Mouse (Mus musculus): ENCODE results near the gene Rad51b. TPM values are rescaled to one million over a fixed set of nuclear protein-coding genes. Genes with fewer than 3 reads are reported as not detected.

Rad51b gene
- polyA plus RNA-seq, 1 experiment from 2014 or later = 8.9 TPM

DNA sequence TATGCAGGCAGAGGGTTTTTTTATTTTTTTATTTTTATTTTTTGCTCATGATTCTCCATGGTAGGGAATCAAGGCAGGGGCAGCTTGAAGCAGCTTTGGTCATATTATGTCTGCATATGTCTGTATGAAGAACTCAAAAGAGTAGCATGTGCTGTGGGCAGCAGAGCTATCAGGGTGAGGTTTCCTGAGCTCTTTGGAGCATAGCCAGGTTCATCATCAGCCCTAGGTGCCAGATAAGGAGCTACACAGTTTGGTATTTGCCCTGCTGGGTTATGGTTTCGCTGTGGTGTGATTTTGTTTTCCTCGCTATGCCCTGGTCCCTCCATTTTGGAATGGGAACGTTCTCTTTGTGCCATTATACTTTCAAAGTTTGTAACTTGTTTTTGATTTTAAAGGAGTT is 71.7 kb downstream of the Rad51b start:
- no peak for ATAC-seq (ENCODE audit: low FRiP score, low TSS enrichment)
- WGBS = 97% methylated on average over 3 of the region's 3 CpGs
- H3K27ac ChIP-seq (ENCODE audit: low read length) = no peak overlapping the region
- H3K4me3 ChIP-seq (ENCODE audit: low read length) = no peak overlapping the region
- peaks cover 4% of the 10 kb centered on the region; the same call in 1 of the 2 replicates for H3K4me1 ChIP-seq (ENCODE audit: insufficient read depth, low read length)
- no peak overlapping the region for H3K4me2 ChIP-seq (replicated peaks; ENCODE audit: low read depth, low read length)
- H3K27me3 ChIP-seq (ENCODE audit: insufficient read depth, low read length) = no peaks in the 10 kb centered on the region
- H3K9ac ChIP-seq (replicated peaks; ENCODE audit: low read length) = no peak overlapping the region
- H3K9me3 ChIP-seq (ENCODE audit: low read length) = peaks cover 7% of the 10 kb centered on the region
- H3K36me3 ChIP-seq (ENCODE audit: insufficient read depth, low read length) = no peaks in the 10 kb centered on the region

DNA sequence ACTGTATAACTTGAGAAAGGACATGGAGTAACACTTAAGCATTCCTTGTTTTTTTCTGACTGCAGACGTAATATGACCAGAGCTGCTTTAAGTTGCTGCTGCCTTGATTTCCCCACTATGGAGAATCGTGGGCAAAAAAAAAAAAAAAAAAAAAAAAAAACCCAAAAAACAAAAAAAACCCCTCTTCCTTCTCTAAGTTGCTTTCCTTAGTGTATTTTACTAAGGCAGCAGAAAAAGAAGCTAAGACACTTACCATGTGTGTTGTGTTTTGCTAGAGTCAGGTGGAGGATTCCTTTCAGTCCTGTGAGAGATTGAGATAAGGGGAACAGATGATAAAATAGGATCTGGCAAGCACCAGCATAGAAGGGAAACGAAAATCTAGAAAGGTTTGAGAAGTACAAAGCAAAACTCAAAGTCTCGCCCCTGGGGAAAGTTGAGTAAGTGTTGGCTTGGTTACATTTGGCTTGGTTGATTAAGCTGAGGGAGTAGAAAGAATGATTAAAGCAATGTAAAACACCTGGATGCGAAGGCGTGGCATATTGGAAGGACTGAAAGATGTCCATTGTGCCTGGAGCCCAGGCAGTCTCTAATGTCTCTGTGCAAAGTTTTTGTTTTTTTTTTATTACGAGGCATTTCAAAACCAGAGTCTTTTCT is 72.6 kb downstream of the Rad51b start:
- H3K4me2 ChIP-seq (replicated peaks; ENCODE audit: low read depth, low read length) = no peak overlapping the region
- no peaks in the 10 kb centered on the region for H3K27me3 ChIP-seq (ENCODE audit: insufficient read depth, low read length)
- H3K4me1 ChIP-seq (ENCODE audit: insufficient read depth, low read length) = peaks cover 4% of the 10 kb centered on the region; the same call in 1 of the 2 replicates
- ATAC-seq (ENCODE audit: low FRiP score, low TSS enrichment) = no peak
- WGBS = 74% methylated on average over 7 of the region's 7 CpGs
- H3K36me3 ChIP-seq (ENCODE audit: insufficient read depth, low read length) = no peaks in the 10 kb centered on the region
- no peak overlapping the region for H3K4me3 ChIP-seq (ENCODE audit: low read length)
- H3K9ac ChIP-seq (replicated peaks; ENCODE audit: low read length) = no peak overlapping the region
- no peak overlapping the region for H3K27ac ChIP-seq (ENCODE audit: low read length)
- H3K9me3 ChIP-seq (ENCODE audit: low read length) = peaks cover 7% of the 10 kb centered on the region

DNA sequence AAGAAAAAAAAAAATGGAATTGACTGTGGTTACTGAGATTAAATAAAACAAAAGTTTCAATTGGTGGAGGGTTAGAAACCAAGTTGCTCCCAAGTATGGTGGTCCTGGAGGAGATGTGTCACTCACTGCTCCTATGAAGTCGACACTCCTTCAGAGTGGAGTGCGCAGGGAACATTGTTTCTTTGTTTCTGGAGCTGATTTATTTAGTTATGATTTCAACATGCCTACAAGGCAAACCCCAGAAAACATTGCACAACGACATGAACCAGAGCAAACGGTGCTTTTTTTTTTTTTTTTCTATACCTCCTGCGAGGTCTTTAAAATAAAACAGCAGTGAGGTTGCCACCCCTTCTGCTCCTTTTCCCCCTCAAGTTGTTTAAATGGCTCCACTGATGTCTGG is 75.6 kb downstream of the Rad51b start:
- no peak overlapping the region for H3K27ac ChIP-seq (ENCODE audit: low read length)
- no peak overlapping the region for H3K4me2 ChIP-seq (replicated peaks; ENCODE audit: low read depth, low read length)
- no peaks in the 10 kb centered on the region for H3K36me3 ChIP-seq (ENCODE audit: insufficient read depth, low read length)
- ATAC-seq (ENCODE audit: low FRiP score, low TSS enrichment) = no peak
- peaks cover 1% of the 10 kb centered on the region; the same call in 1 of the 2 replicates for H3K9me3 ChIP-seq (ENCODE audit: low read length)
- H3K9ac ChIP-seq (replicated peaks; ENCODE audit: low read length) = no peak overlapping the region
- peaks cover 4% of the 10 kb centered on the region; the same call in 1 of the 2 replicates for H3K4me1 ChIP-seq (ENCODE audit: insufficient read depth, low read length)
- WGBS = 70% methylated on average over 5 of the region's 5 CpGs
- no peaks in the 10 kb centered on the region for H3K27me3 ChIP-seq (ENCODE audit: insufficient read depth, low read length)
- H3K4me3 ChIP-seq (ENCODE audit: low read length) = no peak overlapping the region

DNA sequence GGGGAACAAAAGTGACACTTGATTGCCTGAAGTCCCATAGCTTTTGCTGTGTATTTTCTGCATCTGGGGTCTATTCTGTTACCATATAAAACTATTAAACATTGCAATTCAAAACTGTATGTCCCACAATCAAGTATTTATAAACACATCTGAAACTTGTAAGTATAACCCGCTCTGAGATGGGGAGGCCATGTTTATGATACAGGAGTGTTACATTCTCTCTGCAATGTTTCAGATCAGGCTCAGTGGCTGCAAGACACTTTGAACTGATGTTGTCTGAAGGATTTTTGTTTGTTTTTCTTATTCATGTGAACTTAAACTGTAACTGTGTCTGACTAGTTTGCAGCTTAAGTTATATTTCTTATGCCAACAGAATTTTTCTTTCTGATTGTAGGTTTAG is 80.3 kb downstream of the Rad51b start:
- Histone ChIP-seq H3K4me1 (ENCODE audit: insufficient read depth, low read length) (no peaks in the 10 kb centered on the region), H3K4me3 (ENCODE audit: low read length) (no peak overlapping the region), H3K36me3 (ENCODE audit: insufficient read depth, low read length) (no peaks in the 10 kb centered on the region), H3K27me3 (ENCODE audit: insufficient read depth, low read length) (no peaks in the 10 kb centered on the region), H3K4me2 (replicated peaks; ENCODE audit: low read depth, low read length) (no peak overlapping the region), H3K27ac (ENCODE audit: low read length) (no peak overlapping the region), H3K9me3 (ENCODE audit: low read length) (no peaks in the 10 kb centered on the region), H3K9ac (replicated peaks; ENCODE audit: low read length) (no peak overlapping the region)
- 73% methylated on average over 1 of the region's 1 CpGs for WGBS
- no peak for ATAC-seq (ENCODE audit: low FRiP score, low TSS enrichment)

DNA sequence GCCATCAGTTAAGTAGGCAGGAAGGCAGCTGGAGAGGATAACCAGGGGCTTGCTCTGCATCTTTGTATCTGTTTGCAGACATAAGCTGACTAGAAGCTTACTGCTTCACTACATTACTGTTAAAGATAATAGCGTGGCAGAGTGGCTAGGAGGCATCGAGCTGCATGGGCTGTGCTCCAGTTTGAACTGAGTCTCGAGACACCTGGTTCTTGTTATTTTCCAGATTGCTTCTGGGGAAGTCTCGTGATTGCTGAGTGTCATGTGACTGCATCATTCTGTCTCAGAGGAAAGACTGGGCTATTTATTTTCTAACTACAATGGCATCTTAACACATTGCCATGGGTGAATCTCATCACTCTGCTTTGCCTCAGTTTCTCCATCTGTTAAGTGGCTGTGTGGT is 80.8 kb downstream of the Rad51b start:
- no peak overlapping the region for H3K9ac ChIP-seq (replicated peaks; ENCODE audit: low read length)
- no peaks in the 10 kb centered on the region for H3K4me1 ChIP-seq (ENCODE audit: insufficient read depth, low read length)
- no peak overlapping the region for H3K4me2 ChIP-seq (replicated peaks; ENCODE audit: low read depth, low read length)
- H3K4me3 ChIP-seq (ENCODE audit: low read length) = no peak overlapping the region
- no peak overlapping the region for H3K27ac ChIP-seq (ENCODE audit: low read length)
- 42% methylated on average over 4 of the region's 4 CpGs for whole genome bisulfite sequencing
- ATAC-seq (ENCODE audit: low FRiP score, low TSS enrichment) = no peak
- no peaks in the 10 kb centered on the region for H3K9me3 ChIP-seq (ENCODE audit: low read length)
- H3K27me3 ChIP-seq (ENCODE audit: insufficient read depth, low read length) = no peaks in the 10 kb centered on the region
- no peaks in the 10 kb centered on the region for H3K36me3 ChIP-seq (ENCODE audit: insufficient read depth, low read length)

DNA sequence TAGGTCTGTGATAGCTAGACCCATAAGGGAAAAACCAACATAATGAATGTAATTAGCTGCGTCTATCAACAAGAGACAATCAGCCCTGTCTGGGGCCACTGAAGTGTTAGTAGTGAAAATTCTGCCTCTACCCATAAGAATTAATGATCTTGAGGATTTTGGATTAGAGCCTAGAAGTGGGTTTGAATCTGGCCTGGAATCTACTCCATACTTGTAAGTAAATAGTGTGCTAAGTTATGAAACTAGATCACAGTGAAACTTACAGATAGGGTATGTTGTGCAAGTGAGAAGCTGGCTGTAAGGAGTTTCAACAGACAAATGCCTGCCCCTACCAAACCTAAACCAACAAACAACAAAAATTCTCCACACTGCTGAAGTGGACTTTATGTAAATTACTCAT is 83.1 kb downstream of the Rad51b start:
- Histone ChIP-seq H3K36me3 (ENCODE audit: insufficient read depth, low read length) (no peaks in the 10 kb centered on the region), H3K4me3 (ENCODE audit: low read length) (no peak overlapping the region), H3K27me3 (ENCODE audit: insufficient read depth, low read length) (no peaks in the 10 kb centered on the region), H3K9me3 (ENCODE audit: low read length) (no peaks in the 10 kb centered on the region), H3K9ac (replicated peaks; ENCODE audit: low read length) (no peak overlapping the region), H3K4me2 (replicated peaks; ENCODE audit: low read depth, low read length) (no peak overlapping the region), H3K4me1 (ENCODE audit: insufficient read depth, low read length) (no peaks in the 10 kb centered on the region), H3K27ac (ENCODE audit: low read length) (no peak overlapping the region)
- WGBS = 82% methylated on average over 1 of the region's 1 CpGs
- ATAC-seq (ENCODE audit: low FRiP score, low TSS enrichment) = no peak

DNA sequence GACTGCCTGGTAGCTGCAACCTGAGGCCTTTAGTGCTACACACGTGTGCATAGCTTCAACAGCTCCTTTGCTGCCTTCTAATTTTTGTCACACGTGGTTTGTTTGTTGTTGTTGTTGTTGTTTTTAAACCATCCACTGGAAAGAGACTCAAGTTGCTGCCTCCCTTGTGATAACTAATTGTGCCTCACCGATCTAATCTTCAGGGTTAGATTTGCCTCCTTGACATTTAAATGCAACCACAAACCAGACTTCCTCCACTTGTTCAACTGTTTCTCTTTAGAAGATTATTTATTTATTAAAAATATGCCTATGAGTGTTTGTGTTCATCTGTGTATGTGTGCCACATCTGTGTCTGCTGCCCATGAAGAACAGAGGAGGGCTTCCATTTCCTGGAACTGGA is 84.4 kb downstream of the Rad51b start:
- Histone ChIP-seq H3K4me2 (replicated peaks; ENCODE audit: low read depth, low read length) (no peak overlapping the region), H3K27me3 (ENCODE audit: insufficient read depth, low read length) (no peaks in the 10 kb centered on the region), H3K4me3 (ENCODE audit: low read length) (no peak overlapping the region), H3K36me3 (ENCODE audit: insufficient read depth, low read length) (no peaks in the 10 kb centered on the region), H3K27ac (ENCODE audit: low read length) (no peak overlapping the region), H3K4me1 (ENCODE audit: insufficient read depth, low read length) (no peaks in the 10 kb centered on the region), H3K9me3 (ENCODE audit: low read length) (no peaks in the 10 kb centered on the region), H3K9ac (replicated peaks; ENCODE audit: low read length) (no peak overlapping the region)
- WGBS = 72% methylated on average over 3 of the region's 3 CpGs
- ATAC-seq (ENCODE audit: low FRiP score, low TSS enrichment) = no peak

DNA sequence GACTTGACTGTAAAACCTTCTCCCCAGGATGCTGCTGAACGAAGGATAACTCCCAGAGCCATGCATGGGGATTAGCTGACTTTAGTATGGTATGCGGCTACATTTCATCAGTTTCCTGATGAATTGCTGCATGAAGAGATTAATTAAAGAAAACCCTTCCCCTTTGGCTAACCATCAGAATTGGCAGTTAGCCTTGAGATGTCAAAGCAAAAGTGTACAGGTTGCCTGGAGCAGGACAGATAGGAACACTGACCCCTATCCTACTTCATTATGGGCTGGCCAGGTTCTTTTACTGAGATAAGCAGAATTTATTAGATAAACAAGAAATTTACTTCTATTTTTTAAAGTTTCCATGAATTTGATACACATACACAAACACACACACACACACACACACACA is 85.3 kb downstream of the Rad51b start:
- Histone ChIP-seq H3K9ac (replicated peaks; ENCODE audit: low read length) (no peak overlapping the region), H3K27me3 (ENCODE audit: insufficient read depth, low read length) (no peaks in the 10 kb centered on the region), H3K9me3 (ENCODE audit: low read length) (no peaks in the 10 kb centered on the region), H3K4me2 (replicated peaks; ENCODE audit: low read depth, low read length) (no peak overlapping the region), H3K27ac (ENCODE audit: low read length) (no peak overlapping the region), H3K4me1 (ENCODE audit: insufficient read depth, low read length) (no peaks in the 10 kb centered on the region), H3K36me3 (ENCODE audit: insufficient read depth, low read length) (no peaks in the 10 kb centered on the region), H3K4me3 (ENCODE audit: low read length) (no peak overlapping the region)
- WGBS = 58% methylated on average over 2 of the region's 2 CpGs
- ATAC-seq (ENCODE audit: low FRiP score, low TSS enrichment) = no peak

DNA sequence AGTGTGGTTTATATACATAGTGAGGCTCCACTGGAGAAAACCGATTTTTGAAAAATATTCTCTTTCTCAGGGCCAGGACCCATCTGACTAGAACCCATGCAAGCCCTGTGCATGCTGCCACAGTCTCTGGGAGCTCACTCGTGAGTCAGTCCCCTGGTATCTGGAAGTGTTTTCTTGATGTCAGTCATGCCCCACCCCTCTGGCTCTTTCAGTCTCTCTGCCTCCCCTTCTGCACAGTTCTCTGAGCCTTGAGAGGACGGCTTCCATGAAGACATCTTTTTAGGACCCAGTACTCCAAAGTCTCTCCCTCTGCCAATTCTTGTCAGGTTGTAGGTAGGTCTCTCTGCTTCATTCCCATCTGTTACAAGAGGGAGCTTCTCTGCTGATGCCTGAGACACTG is 86.5 kb downstream of the Rad51b start:
- Histone ChIP-seq H3K27ac (ENCODE audit: low read length) (no peak overlapping the region), H3K4me2 (replicated peaks; ENCODE audit: low read depth, low read length) (no peak overlapping the region), H3K4me1 (ENCODE audit: insufficient read depth, low read length) (no peaks in the 10 kb centered on the region), H3K4me3 (ENCODE audit: low read length) (no peak overlapping the region), H3K27me3 (ENCODE audit: insufficient read depth, low read length) (no peaks in the 10 kb centered on the region), H3K36me3 (ENCODE audit: insufficient read depth, low read length) (no peaks in the 10 kb centered on the region), H3K9ac (replicated peaks; ENCODE audit: low read length) (no peak overlapping the region), H3K9me3 (ENCODE audit: low read length) (no peaks in the 10 kb centered on the region)
- no peak for ATAC-seq (ENCODE audit: low FRiP score, low TSS enrichment)
- WGBS = 68% methylated on average over 3 of the region's 3 CpGs

DNA sequence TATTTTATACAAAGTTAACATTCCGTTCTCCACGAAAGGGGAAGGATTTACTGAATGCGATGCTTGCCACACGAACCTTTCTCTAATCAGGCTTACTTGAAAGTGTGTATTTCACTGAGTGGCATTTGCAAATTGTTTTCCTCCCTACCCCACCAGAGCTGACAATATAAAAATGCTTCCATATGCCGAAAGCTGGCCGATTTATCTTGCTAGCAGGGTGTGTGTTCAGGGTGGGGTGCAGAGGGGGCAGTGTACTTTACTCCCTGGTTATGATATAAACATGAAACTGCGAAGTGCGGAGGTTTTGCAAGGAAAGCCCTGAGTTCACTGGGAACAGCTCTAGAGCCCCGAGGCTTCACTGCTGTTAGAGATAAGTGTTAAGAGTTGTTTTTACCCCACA is 87.7 kb downstream of the Rad51b start:
- ATAC-seq (ENCODE audit: low FRiP score, low TSS enrichment) = no peak
- H3K36me3 ChIP-seq (ENCODE audit: insufficient read depth, low read length) = no peaks in the 10 kb centered on the region
- no peak overlapping the region for H3K4me3 ChIP-seq (ENCODE audit: low read length)
- WGBS = 49% methylated on average over 9 of the region's 9 CpGs
- H3K4me2 ChIP-seq (replicated peaks; ENCODE audit: low read depth, low read length) = no peak overlapping the region
- H3K4me1 ChIP-seq (ENCODE audit: insufficient read depth, low read length) = no peaks in the 10 kb centered on the region
- H3K9me3 ChIP-seq (ENCODE audit: low read length) = no peaks in the 10 kb centered on the region
- peak overlapping the region; percentile 52; the same call in 1 of the 2 replicates for H3K27ac ChIP-seq (ENCODE audit: low read length)
- no peak overlapping the region for H3K9ac ChIP-seq (replicated peaks; ENCODE audit: low read length)
- no peaks in the 10 kb centered on the region for H3K27me3 ChIP-seq (ENCODE audit: insufficient read depth, low read length)
